Mouse (Mus musculus) spleen, adult 10 weeks (tissue): ENCODE results near the gene Ssxb8. TPM values are rescaled to one million over a fixed set of nuclear protein-coding genes. Genes with fewer than 3 reads are reported as not detected.

Experiments used
- polyA plus RNA-seq: library from polyadenylated mRNA; stranded (reverse); fragments of 350-450 nt; fragmentation: Illumina TruSeq; extraction: RNeasy Lipid Tissue Mini Kit (QIAGEN cat#74804); gene quantifications from one replicate; pipeline ENCODE4 v1.2.3, GENCODE M21; 2015; ENCODE audit warnings: low replicate concordance; ENCODE audit not compliant: insufficient read depth

The Ssxb8 gene
- not detected for polyA plus RNA-seq

GRCm38 (mm10) chrX:8690744-8691143 lies at the start of gene Ssxb8:
Ssxb8 (minus strand) TSS chrX:8690844.

Other genes starting within 250 kb of the Ssxb8 start
- gene Ssxb2, start 229.1 kb downstream of the Ssxb8 start, polyA plus RNA-seq: not detected
- not detected for gene Gm14459, start 165.9 kb downstream of the Ssxb8 start, polyA plus RNA-seq
- not detected for gene Ssxb6, start 142.6 kb downstream of the Ssxb8 start, polyA plus RNA-seq
- not detected for gene Ssxb3, start 99.0 kb downstream of the Ssxb8 start, polyA plus RNA-seq
- not detected for gene Ssx9, start 57.6 kb upstream of the Ssxb8 start, polyA plus RNA-seq
- gene Ssxb5, start 112.8 kb upstream of the Ssxb8 start, polyA plus RNA-seq: not detected
- gene Gm6592, start 153.2 kb upstream of the Ssxb8 start, polyA plus RNA-seq: not detected
- not detected for gene Gm5751, start 183.4 kb upstream of the Ssxb8 start, polyA plus RNA-seq
- gene B630019K06Rik, start 201.5 kb upstream of the Ssxb8 start, polyA plus RNA-seq: 2.7 TPM